Mouse (Mus musculus) lung, adult 2 months (tissue): Measurements from ENCODE around the gene 6030468B19Rik. TPM values are rescaled to one million over a fixed set of nuclear protein-coding genes. Genes with fewer than 3 reads are reported as not detected.

Experiments used
- DNase-seq: peaks from one replicate; pipeline ENCODE4 v3.0.0; 2022
- H3K4me1 ChIP-seq: fragments of 200-500 bp; 2 replicates; pipeline ENCODE4 v1.6.1; 2011; ENCODE audit warnings: low read length; ENCODE audit not compliant: control insufficient read depth, insufficient read depth
- H3K4me3 ChIP-seq: fragments of 200-500 bp; replicated peaks from 2 replicates; pipeline ENCODE3; 2011; ENCODE audit warnings: low read depth, mild to moderate bottlenecking, control low read depth, low read length; ENCODE audit errors: extremely low read depth
- CTCF ChIP-seq: fragments of 200-500 bp; IDR thresholded peaks from 2 replicates; pipeline ENCODE4 v1.5.1; 2011; ENCODE audit warnings: mild to moderate bottlenecking, low read length, control low read depth; ENCODE audit not compliant: insufficient read depth
- POLR2A ChIP-seq: fragments of 200-500 bp; IDR thresholded peaks from 2 replicates; pipeline ENCODE4 v1.6.1; 2011; ENCODE audit warnings: low read depth, mild to moderate bottlenecking, control low read depth, low read length, borderline replicate concordance; ENCODE audit errors: extremely low read depth
- WGBS: fragments of 180-500 bp; shearing (Covaris S2); methylation state at CpG from one replicate; pipeline ENCODE4 v1.1.7; 2018; 5-methylcytosine and 5-hydroxymethylcytosine counted together
- polyA plus RNA-seq: library from polyadenylated mRNA; depleted of rRNA; stranded (reverse); fragments of >200 nt; gene quantifications from 2 replicates; pipeline ENCODE4 v1.2.3, GENCODE M21; 2012

The 6030468B19Rik gene
- polyA plus RNA-seq, 1 experiment: 0.33 TPM

GRCm38 (mm10) chr11:117796954-117797353, 506 bp upstream of the 6030468B19Rik start:
- H3K4me3 ChIP-seq: no peak overlapping the region
- H3K4me1 ChIP-seq: no peaks in the 10 kb centered on the region
- TF ChIP-seq CTCF (no peak), POLR2A (no peak)
- no peak for DNase-seq
- WGBS: 54% methylated on average over 5 of the region's 5 CpGs

GRCm38 (mm10) chr11:117798160-117798541, 691 bp downstream of the 6030468B19Rik start:
- DNase-seq: no peak
- Histone ChIP-seq H3K4me3 (no peak overlapping the region), H3K4me1 (no peaks in the 10 kb centered on the region)
- TF ChIP-seq POLR2A (no peak), CTCF (no peak)
- 22% methylated on average over 2 of the region's 2 CpGs for WGBS

GRCm38 (mm10) chr11:117799174-117799573, 1.7 kb downstream of the 6030468B19Rik start:
- DNase-seq: no peak
- no peak overlapping the region for H3K4me3 ChIP-seq
- TF ChIP-seq POLR2A (no peak), CTCF (no peak)
- 46% methylated on average over 5 of the region's 5 CpGs for WGBS
- H3K4me1 ChIP-seq: no peaks in the 10 kb centered on the region

- no peak for TF ChIP-seq POLR2A
- TF ChIP-seq CTCF: no peak
- 87% methylated on average over 7 of the region's 7 CpGs for WGBS
- Histone ChIP-seq H3K4me3 (no peak overlapping the region), H3K4me1 (no peaks in the 10 kb centered on the region)
- no peak for DNase-seq
Measured at GRCm38 (mm10) chr11:117800038-117800437, 2.6 kb downstream of the 6030468B19Rik start.

GRCm38 (mm10) chr11:117801650-117802049, 4.2 kb downstream of the 6030468B19Rik start:
- 77% methylated on average over 7 of the region's 7 CpGs for WGBS
- no peak for DNase-seq
- Histone ChIP-seq H3K4me1 (no peaks in the 10 kb centered on the region), H3K4me3 (no peak overlapping the region)
- TF ChIP-seq CTCF (no peak), POLR2A (no peak)

GRCm38 (mm10) chr11:117803166-117803688, 5.8 kb downstream of the 6030468B19Rik start:
- no peak overlapping the region for H3K4me3 ChIP-seq
- 71% methylated on average over 3 of the region's 3 CpGs for WGBS
- no peak for TF ChIP-seq CTCF
- no peak for TF ChIP-seq POLR2A

GRCm38 (mm10) chr11:117806781-117807180, 9.3 kb downstream of the 6030468B19Rik start:
- DNase-seq: no peak
- TF ChIP-seq POLR2A (no peak), CTCF (no peak)
- WGBS: 92% methylated on average over 6 of the region's 6 CpGs
- Histone ChIP-seq H3K4me1 (no peaks in the 10 kb centered on the region; the same call in 1 of the 2 replicates), H3K4me3 (no peak overlapping the region)

More at GRCm38 (mm10) chr11:117803166-117803688, 5.8 kb downstream of the 6030468B19Rik start:
- no peak for DNase-seq
- H3K4me1 ChIP-seq: no peaks in the 10 kb centered on the region

GRCm38 (mm10) chr11:117809407-117810311, 12.2 kb downstream of the 6030468B19Rik start, which contains the start of the genes Gm20708 and Syngr2:
Gm20708 (plus strand) TSS chr11:117809668.
Syngr2 (plus strand) TSS chr11:117809668.
- Histone ChIP-seq H3K4me3 (peak within 1 kb of the TSS; percentile 93), H3K4me1 (peaks cover 9% of the 10 kb centered on the region)
- DNase-seq: peak; percentile 82
- TF ChIP-seq POLR2A (peak; percentile 73; the same call in 1 of the 2 replicates), CTCF (no peak)
- under 1% methylated on average over 75 of the region's 75 CpGs for WGBS

GRCm38 (mm10) chr11:117810401-117811046, 13.1 kb downstream of the 6030468B19Rik start:
- peak; percentile 50 for TF ChIP-seq CTCF
- TF ChIP-seq POLR2A: peak; percentile 8; the same call in 1 of the 2 replicates
- WGBS: under 1% methylated on average over 21 of the region's 21 CpGs
- Histone ChIP-seq H3K4me1 (peaks cover 12% of the 10 kb centered on the region), H3K4me3 (peak overlapping the region; percentile 93)
- peak; percentile 85 for DNase-seq
